Mouse (Mus musculus) testis, adult 2 months (tissue): ENCODE measurements around the gene Gdpd5. TPM values are rescaled to one million over a fixed set of nuclear protein-coding genes. Genes with fewer than 3 reads are reported as not detected.
A peak's percentile ranks its signal among the peaks of the same experiment; 100 is the strongest.

ENCODE experiments used
- H3K27ac ChIP-seq: fragments of 200-500 bp; 2 replicates; pipeline ENCODE4 v1.5.1; 2012; ENCODE audit warnings: low read depth, low read length; ENCODE audit not compliant: control insufficient read depth, insufficient read depth
- H3K27me3 ChIP-seq: fragments of 200-500 bp; 2 replicates; pipeline ENCODE4 v1.6.1; 2012; ENCODE audit warnings: mild to moderate bottlenecking, low read length, moderate library complexity; ENCODE audit not compliant: control insufficient read depth, insufficient read depth
- H3K36me3 ChIP-seq: fragments of 200-500 bp; 2 replicates; pipeline ENCODE4 v1.6.1; 2012; ENCODE audit warnings: mild to moderate bottlenecking, low read length; ENCODE audit not compliant: control insufficient read depth, insufficient read depth
- H3K4me1 ChIP-seq: fragments of 200-500 bp; 2 replicates; pipeline ENCODE4 v1.6.1; 2012; ENCODE audit warnings: low read length; ENCODE audit not compliant: control insufficient read depth, insufficient read depth
- H3K4me3 ChIP-seq: fragments of 200-500 bp; 2 replicates; pipeline ENCODE4 v1.5.1; 2012; ENCODE audit warnings: low read depth, mild to moderate bottlenecking, low read length, moderate library complexity, mixed read lengths; ENCODE audit not compliant: control insufficient read depth
- CTCF ChIP-seq: fragments of 200-500 bp; IDR thresholded peaks from 2 replicates; pipeline ENCODE4 v1.5.1; 2012; ENCODE audit warnings: low read depth, mild to moderate bottlenecking, inconsistent platforms, low read length, moderate library complexity; ENCODE audit not compliant: control insufficient read depth, insufficient read depth, insufficient replicate concordance
- POLR2A ChIP-seq: fragments of 200-500 bp; IDR thresholded peaks from 2 replicates; pipeline ENCODE4 v1.6.1; 2012; ENCODE audit warnings: low read depth, mild to moderate bottlenecking, inconsistent platforms, low read length, moderate library complexity; ENCODE audit not compliant: control insufficient read depth
- polyA plus RNA-seq: library from polyadenylated mRNA; depleted of rRNA; stranded (reverse); fragments of >200 nt; gene quantifications from 2 replicates; pipeline ENCODE4 v1.2.3, GENCODE M21; 2012

Gdpd5 gene
- polyA plus RNA-seq, 1 experiment: 9.9 TPM

- no peaks in the 10 kb centered on the region for H3K36me3 ChIP-seq
- no peak overlapping the region for H3K4me3 ChIP-seq
- H3K4me1 ChIP-seq: peaks cover 5% of the 10 kb centered on the region
- no peak; the same call in 1 of the 2 replicates for TF ChIP-seq POLR2A
- no peak; the same call in 1 of the 2 replicates for TF ChIP-seq CTCF
- H3K27me3 ChIP-seq: no peaks in the 10 kb centered on the region
- no peak overlapping the region for H3K27ac ChIP-seq
Observed at GRCm38 (mm10) chr7:99473638-99474407, 92.6 kb downstream of the Gdpd5 start.

DNA sequence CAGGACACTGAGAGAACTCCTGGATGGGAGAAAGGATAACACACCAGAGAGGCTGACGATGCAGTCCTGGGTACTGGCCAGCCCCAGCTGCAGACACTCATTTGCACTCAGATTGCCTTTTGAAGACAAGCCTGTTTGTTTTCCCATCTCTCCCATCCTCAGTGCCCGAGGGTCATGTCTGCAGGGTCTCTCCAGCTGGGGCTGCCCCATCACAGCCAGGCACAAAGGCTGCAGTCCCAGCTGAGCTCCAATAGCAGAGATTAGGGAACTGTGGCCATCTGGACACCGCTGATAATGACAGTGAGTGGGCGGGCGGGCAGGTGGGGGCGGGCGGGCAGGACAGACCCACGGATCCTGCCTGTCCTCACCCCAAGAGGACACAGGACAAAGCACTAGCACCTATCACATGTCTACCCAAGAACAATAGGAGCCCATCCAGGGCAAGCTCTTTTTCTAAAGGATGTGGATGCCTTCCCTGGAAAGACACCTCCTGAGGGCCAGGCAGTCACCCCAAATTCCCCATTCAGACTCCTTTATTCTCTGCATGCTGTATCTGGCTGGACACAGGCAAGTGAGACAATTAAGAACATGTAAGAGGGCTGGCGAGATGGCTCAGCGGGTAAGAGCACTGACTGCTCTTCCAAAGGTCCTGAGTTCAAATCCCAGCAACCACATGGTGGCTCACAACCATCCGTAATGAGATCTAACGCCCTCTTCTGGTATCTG is 93.8 kb downstream of the Gdpd5 start:
- no peak overlapping the region for H3K4me3 ChIP-seq
- H3K27ac ChIP-seq: no peak overlapping the region
- no peaks in the 10 kb centered on the region for H3K4me1 ChIP-seq
- H3K27me3 ChIP-seq: no peaks in the 10 kb centered on the region
- H3K36me3 ChIP-seq: no peaks in the 10 kb centered on the region
- TF ChIP-seq CTCF (no peak), POLR2A (no peak)

DNA sequence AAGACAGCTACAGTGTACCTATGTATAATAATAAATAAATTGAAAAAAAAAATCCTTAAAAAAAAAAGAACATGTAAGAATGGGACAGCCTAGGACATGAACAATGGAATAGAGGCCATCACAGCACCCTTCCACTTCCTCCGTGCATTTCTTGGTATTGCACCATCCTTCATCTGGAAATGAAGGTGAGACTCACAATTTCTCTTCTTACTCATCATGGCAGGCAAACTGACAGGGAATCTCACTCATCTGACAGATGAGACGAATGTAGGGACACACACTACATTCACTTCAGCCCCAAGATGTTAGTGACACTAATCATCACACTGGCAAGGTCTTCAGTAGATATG is 94.3 kb downstream of the Gdpd5 start:
- H3K27me3 ChIP-seq: no peaks in the 10 kb centered on the region
- no peaks in the 10 kb centered on the region for H3K36me3 ChIP-seq
- no peak overlapping the region for H3K27ac ChIP-seq
- H3K4me1 ChIP-seq: no peaks in the 10 kb centered on the region
- H3K4me3 ChIP-seq: no peak overlapping the region
- TF ChIP-seq CTCF: no peak
- no peak for TF ChIP-seq POLR2A

- Histone ChIP-seq H3K27ac (no peak overlapping the region), H3K27me3 (no peaks in the 10 kb centered on the region), H3K36me3 (peaks cover 4% of the 10 kb centered on the region), H3K4me1 (no peaks in the 10 kb centered on the region), H3K4me3 (no peak overlapping the region)
- no peak for TF ChIP-seq CTCF
- TF ChIP-seq POLR2A: no peak
Observed at GRCm38 (mm10) chr7:99476558-99477114, 95.4 kb downstream of the Gdpd5 start.

DNA sequence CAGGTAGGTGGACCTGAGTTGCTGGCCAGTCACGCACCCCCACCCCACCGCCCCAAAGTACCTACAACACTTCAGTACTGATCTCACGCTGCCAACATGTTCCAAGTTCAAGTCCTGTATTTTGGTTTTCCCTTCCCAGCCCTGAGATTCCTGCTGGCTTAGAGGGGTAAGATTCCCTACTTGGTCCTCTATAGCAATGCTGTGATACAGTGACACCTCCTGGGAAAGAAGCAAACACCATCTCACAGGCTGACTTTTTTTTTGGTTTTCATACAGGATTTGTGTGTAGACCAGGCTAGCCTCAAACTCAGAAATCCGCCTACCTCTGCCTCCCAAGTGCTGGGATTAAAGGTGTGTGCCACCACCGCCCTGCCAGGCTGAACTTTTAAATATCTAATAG is 96.0 kb downstream of the Gdpd5 start:
- TF ChIP-seq CTCF (no peak), POLR2A (no peak)
- Histone ChIP-seq H3K4me1 (no peaks in the 10 kb centered on the region), H3K27me3 (no peaks in the 10 kb centered on the region), H3K4me3 (no peak overlapping the region), H3K36me3 (peaks cover 5% of the 10 kb centered on the region), H3K27ac (no peak overlapping the region)

DNA sequence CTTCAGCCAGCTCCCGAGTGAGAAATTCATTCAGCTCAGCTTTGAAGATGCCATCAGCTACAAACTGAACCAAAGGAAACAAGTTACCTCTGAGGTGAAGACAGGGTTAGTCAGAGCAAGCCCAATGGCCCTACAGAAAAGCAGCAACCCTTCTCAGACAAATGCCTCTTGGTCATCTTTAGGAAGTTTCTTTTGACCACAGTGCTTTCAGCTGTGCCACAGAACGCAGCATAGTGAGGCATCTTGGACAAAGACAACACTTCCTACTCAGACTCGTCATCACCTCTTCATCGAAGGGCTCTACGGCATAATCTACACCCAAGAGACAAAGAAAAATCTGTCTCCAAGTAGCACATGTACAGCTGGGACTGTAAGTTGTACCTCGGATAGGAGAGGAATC is 101.4 kb downstream of the Gdpd5 start:
- Histone ChIP-seq H3K4me1 (no peaks in the 10 kb centered on the region; the same call in 1 of the 2 replicates), H3K36me3 (peaks cover 5% of the 10 kb centered on the region), H3K27ac (peak overlapping the region; percentile 8; the same call in 1 of the 2 replicates), H3K27me3 (no peaks in the 10 kb centered on the region), H3K4me3 (peak overlapping the region; percentile 91)
- no peak for TF ChIP-seq POLR2A
- TF ChIP-seq CTCF: no peak

DNA sequence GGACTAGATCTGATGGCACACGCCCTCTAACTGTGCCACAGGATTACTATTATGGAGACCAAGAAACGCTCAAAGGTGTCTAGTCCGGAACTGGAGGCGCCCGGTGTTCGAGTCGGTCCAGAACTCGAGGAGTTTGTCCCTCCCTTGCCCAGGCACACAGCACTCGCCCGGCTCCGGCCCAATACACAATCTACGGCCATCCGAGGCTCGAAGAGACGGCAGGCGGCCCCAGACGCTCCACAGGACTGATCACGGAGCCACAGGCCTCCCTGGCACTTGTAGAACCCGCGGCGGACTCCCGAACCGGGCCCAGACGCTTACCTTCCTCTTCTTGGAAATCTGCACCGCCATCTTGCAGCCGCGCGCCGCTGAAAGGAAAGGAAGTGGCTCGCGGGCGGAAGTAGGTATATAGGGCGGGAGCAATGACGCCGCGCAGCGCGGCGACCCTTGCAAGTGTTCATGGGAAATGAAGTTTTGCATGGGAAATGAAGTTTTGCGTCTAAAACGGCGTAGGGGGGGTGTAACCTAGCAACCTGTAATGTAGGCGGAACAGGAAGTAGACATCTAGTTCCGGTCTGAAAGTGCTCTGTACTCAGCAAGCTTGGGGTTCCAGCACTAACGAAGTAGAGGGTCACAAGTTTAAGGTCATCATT is 102.2 kb downstream of the Gdpd5 start, which contains the start of gene Rps3:
Gene Rps3, minus strand, starts transcription at position 468 of the 653 bp plus-strand sequence.
- peak within 1 kb of the TSS; percentile 91 for H3K4me3 ChIP-seq
- peak within 1 kb of the TSS; percentile 75 for H3K27ac ChIP-seq
- peaks cover 5% of the 10 kb centered on the region for H3K36me3 ChIP-seq
- no peaks in the 10 kb centered on the region; the same call in 1 of the 2 replicates for H3K4me1 ChIP-seq
- no peaks in the 10 kb centered on the region for H3K27me3 ChIP-seq
- TF ChIP-seq POLR2A (peak; percentile 95), CTCF (no peak)
